Mouse (Mus musculus) ES-Bruce4 (cell line): Measurements from ENCODE around the gene Rbm26. TPM values are rescaled to one million over a fixed set of nuclear protein-coding genes. Genes with fewer than 3 reads are reported as not detected.

Experiments used
- H3K27ac ChIP-seq: 2 replicates; pipeline ENCODE4 v1.5.1; 2012; ENCODE audit warnings: low read length, inconsistent platforms; ENCODE audit not compliant: insufficient read depth
- H3K27me3 ChIP-seq: 2 replicates; pipeline ENCODE4 v1.6.1; 2012; ENCODE audit warnings: mild to moderate bottlenecking, low read length, inconsistent platforms; ENCODE audit not compliant: control insufficient read depth, poor library complexity, insufficient read depth, severe bottlenecking
- H3K36me3 ChIP-seq: 2 replicates; pipeline ENCODE4 v1.6.1; 2012; ENCODE audit warnings: inconsistent platforms, mild to moderate bottlenecking, low read length, moderate library complexity; ENCODE audit not compliant: control insufficient read depth, poor library complexity, insufficient read depth, severe bottlenecking
- H3K4me1 ChIP-seq: one replicate; pipeline ENCODE4 v1.8.1; 2011; ENCODE audit warnings: low read length; ENCODE audit not compliant: control insufficient read depth, insufficient read depth
- H3K4me3 ChIP-seq: 2 replicates; pipeline ENCODE4 v1.5.1; 2011; ENCODE audit warnings: low read depth, mild to moderate bottlenecking, low read length
- H3K9ac ChIP-seq: 2 replicates; pipeline ENCODE4 v1.6.1; 2012; ENCODE audit warnings: low read depth, mild to moderate bottlenecking, inconsistent platforms; ENCODE audit not compliant: poor library complexity, severe bottlenecking
- H3K9me3 ChIP-seq: replicated peaks from 2 replicates; pipeline ENCODE4 v1.6.1; 2012; ENCODE audit warnings: mild to moderate bottlenecking, low read length, inconsistent platforms; ENCODE audit not compliant: control insufficient read depth, poor library complexity, insufficient read depth, severe bottlenecking
- CTCF ChIP-seq: IDR thresholded peaks from one replicate; pipeline ENCODE4 v1.8.1; 2011; ENCODE audit warnings: low read depth, low read length
- EP300 ChIP-seq: IDR thresholded peaks from 2 replicates; pipeline ENCODE4 v1.6.1; 2011; ENCODE audit warnings: low read depth, low read length; ENCODE audit not compliant: insufficient read depth
- POLR2A ChIP-seq: IDR thresholded peaks from one replicate; pipeline ENCODE4 v1.8.1; 2011; ENCODE audit warnings: low read length; ENCODE audit not compliant: insufficient read depth
- polyA plus RNA-seq: library from polyadenylated mRNA; stranded (reverse); fragments of >200 nt; gene quantifications from 2 replicates; pipeline ENCODE4 v1.2.4, GENCODE M21; 2011; ENCODE audit warnings: low read depth; ENCODE audit not compliant: missing spikeins, insufficient read depth, insufficient read length

Rbm26 gene
- polyA plus RNA-seq, 1 experiment, result 173 TPM

GRCm38 (mm10) chr14:105068060-105068459, 109.1 kb downstream of the Rbm26 start:
- no peaks in the 10 kb centered on the region for H3K9me3 ChIP-seq
- H3K27me3 ChIP-seq, result no peaks in the 10 kb centered on the region
- no peak overlapping the region for H3K27ac ChIP-seq
- TF ChIP-seq CTCF (no peak), POLR2A (no peak), EP300 (no peak)
- no peaks in the 10 kb centered on the region for H3K4me1 ChIP-seq
- no peak overlapping the region for H3K4me3 ChIP-seq
- H3K36me3 ChIP-seq, result no peaks in the 10 kb centered on the region
- H3K9ac ChIP-seq, result no peak overlapping the region

GRCm38 (mm10) chr14:105064243-105064642, 112.9 kb downstream of the Rbm26 start:
- Histone ChIP-seq H3K36me3 (no peaks in the 10 kb centered on the region), H3K4me1 (no peaks in the 10 kb centered on the region), H3K27ac (no peak overlapping the region), H3K9ac (no peak overlapping the region), H3K27me3 (no peaks in the 10 kb centered on the region), H3K9me3 (no peaks in the 10 kb centered on the region), H3K4me3 (no peak overlapping the region)
- TF ChIP-seq EP300 (no peak), POLR2A (no peak), CTCF (no peak)

GRCm38 (mm10) chr14:105061230-105061629, 115.9 kb downstream of the Rbm26 start:
- Histone ChIP-seq H3K27ac (no peak overlapping the region), H3K36me3 (no peaks in the 10 kb centered on the region), H3K27me3 (no peaks in the 10 kb centered on the region), H3K4me3 (no peak overlapping the region), H3K9ac (no peak overlapping the region), H3K4me1 (no peaks in the 10 kb centered on the region), H3K9me3 (no peaks in the 10 kb centered on the region)
- TF ChIP-seq EP300 (no peak), CTCF (no peak)

GRCm38 (mm10) chr14:105057934-105058333, 119.2 kb downstream of the Rbm26 start:
- TF ChIP-seq POLR2A (no peak), EP300 (no peak), CTCF (no peak)
- H3K36me3 ChIP-seq, result no peaks in the 10 kb centered on the region
- no peak overlapping the region for H3K27ac ChIP-seq
- H3K4me3 ChIP-seq, result no peak overlapping the region
- no peaks in the 10 kb centered on the region for H3K4me1 ChIP-seq
- no peak overlapping the region for H3K9ac ChIP-seq
- no peaks in the 10 kb centered on the region for H3K9me3 ChIP-seq
- no peaks in the 10 kb centered on the region for H3K27me3 ChIP-seq

Other genes starting within 250 kb of the Rbm26 start
- gene Ndfip2, start 81.2 kb upstream of the Rbm26 start, polyA plus RNA-seq, result 33.4 and 34.4 TPM in 2 replicates